Mouse (Mus musculus) CH12.LX (cell line): Measurements from ENCODE around the gene Gabpb2. TPM values are rescaled to one million over a fixed set of nuclear protein-coding genes. Genes with fewer than 3 reads are reported as not detected.
A peak's percentile ranks its signal among the peaks of the same experiment; 100 is the strongest.

ENCODE experiments used
- DNase-seq: peaks from one replicate; pipeline ENCODE4 v3.0.0-alpha.2; 2013; ENCODE audit errors: extremely low read depth
- H3K27ac ChIP-seq: 2 replicates; pipeline ENCODE4 v1.5.1; 2012; ENCODE audit warnings: low read depth, mild to moderate bottlenecking, control low read depth, moderate library complexity; ENCODE audit not compliant: insufficient read depth
- H3K27me3 ChIP-seq: replicated peaks from 2 replicates; pipeline ENCODE3; 2012; ENCODE audit warnings: inconsistent platforms
- H3K36me3 ChIP-seq, 2 experiments: replicated peaks in 1 of 2; 2 replicates each; pipeline versions ENCODE3 to v1.6.1; 2012; ENCODE audit warnings: inconsistent platforms in 1 of 2, low read length in 1 of 2, mild to moderate bottlenecking in 1 of 2, mixed read lengths in 1 of 2, moderate library complexity in 1 of 2; ENCODE audit not compliant: control insufficient read depth in 1 of 2, insufficient read depth in 1 of 2
- H3K4me1 ChIP-seq, 2 experiments: 2 replicates each; pipeline ENCODE4 v1.6.1; 2012; ENCODE audit warnings: inconsistent platforms in 1 of 2, moderate library complexity in 1 of 2; ENCODE audit not compliant: insufficient read depth in 2 of 2, control insufficient read depth in 1 of 2
- H3K4me2 ChIP-seq: 2 replicates; pipeline ENCODE4 v1.6.1; 2012; ENCODE audit warnings: low read depth, mild to moderate bottlenecking, control low read depth; ENCODE audit not compliant: poor library complexity, insufficient read depth, severe bottlenecking
- H3K4me3 ChIP-seq, 3 experiments: fragments of 150-350 bp in 1 of 3; sonication (generic) in 1 of 3; replicated peaks in 1 of 3; 2 replicates each; pipeline versions ENCODE3 to v1.5.1; 2011 to 2012; ENCODE audit warnings: low read depth in 2 of 3, low read length in 2 of 3, mild to moderate bottlenecking in 2 of 3, moderate library complexity in 2 of 3, control low read depth in 1 of 3, improper control_type of control experiment in 1 of 3, inconsistent platforms in 1 of 3, mixed read lengths in 1 of 3; ENCODE audit not compliant: poor library complexity in 1 of 3
- H3K79me2 ChIP-seq: replicated peaks from 2 replicates; pipeline ENCODE4 v1.6.1; 2012; ENCODE audit warnings: mild to moderate bottlenecking, moderate library complexity; ENCODE audit not compliant: control insufficient read depth, poor library complexity, insufficient read depth, severe bottlenecking; ENCODE audit errors: extremely low read depth
- H3K9ac ChIP-seq: 2 replicates; pipeline ENCODE4 v1.6.1; 2012; ENCODE audit warnings: low read depth, mild to moderate bottlenecking, control low read depth, moderate library complexity; ENCODE audit not compliant: insufficient read depth
- H3K9me3 ChIP-seq: replicated peaks from 2 replicates; pipeline ENCODE3; 2012; ENCODE audit warnings: low read length, inconsistent platforms, mixed read lengths
- BHLHE40 ChIP-seq: IDR thresholded peaks from 2 replicates; pipeline ENCODE4 v1.6.1; 2011; ENCODE audit warnings: mild to moderate bottlenecking, low read depth, low read length, improper control_type of control experiment
- CTCF ChIP-seq, 2 experiments: IDR thresholded peaks in 1 of 2; conservative IDR thresholded peaks in 1 of 2; 2 replicates each; pipeline ENCODE4 v1.5.1; 2011 to 2012; ENCODE audit warnings: low read depth in 2 of 2, low read length in 2 of 2, improper control_type of control experiment in 1 of 2, inconsistent platforms in 1 of 2, mild to moderate bottlenecking in 1 of 2, moderate library complexity in 1 of 2
- GABPA ChIP-seq: IDR thresholded peaks from 2 replicates; pipeline ENCODE4 v1.6.1; 2012; ENCODE audit warnings: low read depth, low read length, improper control_type of control experiment, inconsistent platforms; ENCODE audit not compliant: insufficient replicate concordance
- HCFC1 ChIP-seq: IDR thresholded peaks from 2 replicates; pipeline ENCODE4 v1.6.1; 2012; ENCODE audit warnings: low read depth, mild to moderate bottlenecking, inconsistent platforms, low read length, improper control_type of control experiment
- JUN ChIP-seq: IDR thresholded peaks from 2 replicates; pipeline ENCODE4 v1.6.1; 2011; ENCODE audit warnings: low read depth, mild to moderate bottlenecking, low read length, improper control_type of control experiment, moderate library complexity; ENCODE audit not compliant: insufficient read depth
- JUND ChIP-seq: conservative IDR thresholded peaks from 2 replicates; pipeline ENCODE4 v1.6.1; 2011; ENCODE audit warnings: low read depth, low read length, improper control_type of control experiment
- MAX ChIP-seq: IDR thresholded peaks from 2 replicates; pipeline ENCODE4 v1.6.1; 2011; ENCODE audit warnings: low read length, improper control_type of control experiment
- MAZ ChIP-seq: IDR thresholded peaks from 2 replicates; pipeline ENCODE4 v1.6.1; 2012; ENCODE audit warnings: low read depth, mild to moderate bottlenecking, inconsistent platforms, low read length, improper control_type of control experiment, moderate library complexity
- MEF2A ChIP-seq: IDR thresholded peaks from 2 replicates; pipeline ENCODE4 v1.6.1; 2014; ENCODE audit warnings: low read depth, mild to moderate bottlenecking, inconsistent platforms, low read length, improper control_type of control experiment, borderline replicate concordance
- MYC ChIP-seq: IDR thresholded peaks from 2 replicates; pipeline ENCODE4 v1.6.1; 2011; ENCODE audit warnings: low read depth, mild to moderate bottlenecking, improper control_type of control experiment, low read length
- POLR2A ChIP-seq: IDR thresholded peaks from 2 replicates; pipeline ENCODE4 v1.6.1; 2011; ENCODE audit warnings: low read depth, mild to moderate bottlenecking, improper control_type of control experiment, low read length
- RAD21 ChIP-seq: IDR thresholded peaks from 2 replicates; pipeline ENCODE4 v1.6.1; 2011; ENCODE audit warnings: low read depth, mild to moderate bottlenecking, low read length, improper control_type of control experiment, moderate library complexity
- SIN3A ChIP-seq: IDR thresholded peaks from 2 replicates; pipeline ENCODE4 v1.6.1; 2012; ENCODE audit warnings: low read length, improper control_type of control experiment, inconsistent platforms
- SMC3 ChIP-seq: IDR thresholded peaks from 2 replicates; pipeline ENCODE4 v1.6.1; 2011; ENCODE audit warnings: low read depth, low read length, improper control_type of control experiment
- TBP ChIP-seq: conservative IDR thresholded peaks from 2 replicates; pipeline ENCODE4 v1.6.1; 2011; ENCODE audit warnings: low read depth, low read length, improper control_type of control experiment
- USF1 ChIP-seq: IDR thresholded peaks from 2 replicates; pipeline ENCODE4 v1.6.1; 2014; ENCODE audit warnings: low read depth, mild to moderate bottlenecking, inconsistent platforms, low read length, improper control_type of control experiment
- ZC3H11A ChIP-seq: IDR thresholded peaks from 2 replicates; pipeline ENCODE4 v1.6.1; 2012; ENCODE audit warnings: low read depth, mild to moderate bottlenecking, inconsistent platforms, low read length, improper control_type of control experiment
- dilution Hi-C: fragments of 300-500 bp; cut with MboI; formaldehyde crosslinking; loops from 2 replicates; pipeline ENCODE4 v1.14.3; 2020; ENCODE audit warnings: low sequenced_read_pairs; ENCODE audit not compliant: extremely low pct_unique_long_range_greater_than_20kb, extremely low pct_ligation_motif_present
- in situ Hi-C: fragments of 300-500 bp; cut with MboI; formaldehyde crosslinking; loops from 3 replicates; pipeline ENCODE4 v1.14.3; 2019; ENCODE audit warnings: low sequenced_read_pairs, low pct_ligation_motif_present, low pct_unique_long_range_greater_than_20kb, mixed read lengths
- polyA plus RNA-seq: library from polyadenylated mRNA; unstranded; fragments of >175 nt; gene quantifications from 2 replicates; pipeline ENCODE4 v1.2.1, GENCODE M21; 2012; ENCODE audit warnings: low read depth; ENCODE audit not compliant: insufficient read length
- total RNA-seq, 2 experiments: library from RNA; depleted of rRNA; stranded (reverse); fragments of 300-350 nt in 1 of 2; fragments of >200 nt in 1 of 2; gene quantifications; 2 replicates each; pipeline ENCODE4 v1.2.3; 2012 to 2014

Gene Gabpb2
- total and polyA plus RNA-seq, 3 experiments, result 14.7 to 20.6 (median 16.6) TPM

DNA sequence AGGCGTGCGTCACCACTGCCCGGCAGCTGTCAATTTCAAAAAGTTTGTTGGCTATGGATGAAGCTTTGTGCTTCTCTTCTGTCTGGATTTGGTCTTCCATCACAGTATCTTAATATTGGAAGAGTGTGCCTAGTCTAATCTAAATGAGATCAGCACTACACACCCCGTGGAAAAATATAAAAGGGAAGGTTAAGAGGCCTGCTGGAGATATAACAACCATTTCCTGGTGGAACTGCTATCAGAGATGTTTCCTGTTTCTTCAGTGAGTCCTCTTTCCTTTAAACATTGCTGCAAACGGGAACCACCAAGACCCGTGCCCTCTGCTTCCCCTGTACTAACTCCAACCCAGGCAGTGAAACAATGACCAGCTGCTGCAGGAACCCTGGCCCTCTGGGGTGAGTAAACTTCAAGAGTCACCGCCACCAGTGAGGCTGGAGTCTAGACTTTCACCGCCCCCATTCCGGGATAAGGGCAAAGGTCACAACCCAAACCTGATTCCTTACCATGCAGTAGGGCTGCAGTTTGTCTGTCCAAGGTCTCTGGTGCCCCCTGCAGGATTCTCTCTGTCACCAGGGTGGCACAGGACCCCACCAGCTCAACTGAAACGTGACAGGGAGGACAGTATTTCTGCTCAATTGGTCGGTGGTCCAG lies 45.5 kb upstream of the Gabpb2 start:
- Histone ChIP-seq H3K79me2 (no peaks in the 10 kb centered on the region), H3K36me3 (peaks cover 11 to 61% of the 10 kb centered on the region in 2 experiments), H3K27ac (no peak overlapping the region), H3K4me1 (peaks cover 0 to 11% of the 10 kb centered on the region in 2 experiments; a peak in 1 of 4 replicates), H3K4me2 (no peak overlapping the region), H3K4me3 (no peak overlapping the region), H3K27me3 (no peaks in the 10 kb centered on the region), H3K9ac (no peak overlapping the region), H3K9me3 (peaks cover 2% of the 10 kb centered on the region)
- in situ Hi-C loops, result no loop called here
- dilution Hi-C loops, result no loop called here
- DNase-seq, result peak; percentile 72
- no peak for TF ChIP-seq MEF2A
- peak; percentile 81 for TF ChIP-seq BHLHE40
- TF ChIP-seq GABPA, result no peak
- TF ChIP-seq HCFC1, result no peak
- TF ChIP-seq SMC3, result peak; percentile 87
- TF ChIP-seq MAX, result no peak
- TF ChIP-seq JUN, result no peak
- no peak for TF ChIP-seq POLR2A
- peak; percentile 91 for TF ChIP-seq RAD21
- TF ChIP-seq MYC, result 0 out of 2 replicates have a peak, but pooled peaks have one; percentile 39
- TF ChIP-seq ZC3H11A, result peak; percentile 27; the same call in 1 of the 2 replicates
- no peak for TF ChIP-seq SIN3A
- TF ChIP-seq MAZ, result no peak
- TF ChIP-seq CTCF (conservative IDR thresholded peaks at IDR 0.05 in 1 of 2, IDR thresholded peaks at IDR 0.05 in 1 of 2; ENCODE audit: low read depth in 2 of 2, low read length in 2 of 2), result peak; percentile 43 to 94; a peak in 3 of 4 replicates
- no peak for TF ChIP-seq USF1

DNA sequence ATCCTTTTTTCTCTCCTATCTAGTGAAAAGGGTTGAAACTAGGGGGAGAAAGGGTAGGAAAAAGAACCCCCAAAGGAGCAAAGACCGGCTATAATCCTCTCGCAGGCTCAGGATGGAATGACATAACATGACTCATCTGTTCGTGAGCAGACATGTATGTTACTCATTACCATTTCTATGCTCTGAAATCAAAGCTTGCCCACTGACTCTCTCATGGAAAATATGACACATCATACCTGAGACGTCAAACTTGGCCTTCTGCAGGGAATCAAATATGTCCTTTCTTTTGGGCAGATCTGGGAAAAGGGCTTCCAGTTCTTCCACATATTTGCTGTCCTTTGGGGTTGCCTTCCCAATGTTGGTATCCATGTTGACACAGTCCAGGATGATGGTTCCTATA lies 44.3 kb upstream of the Gabpb2 start:
- Histone ChIP-seq H3K27ac (no peak overlapping the region), H3K4me3 (no peak overlapping the region), H3K79me2 (no peaks in the 10 kb centered on the region), H3K4me1 (peaks cover 0 to 12% of the 10 kb centered on the region in 2 experiments; a peak in 1 of 4 replicates), H3K27me3 (no peaks in the 10 kb centered on the region), H3K36me3 (peaks cover 10 to 60% of the 10 kb centered on the region in 2 experiments), H3K9ac (no peak overlapping the region), H3K4me2 (no peak overlapping the region), H3K9me3 (peaks cover 2% of the 10 kb centered on the region)
- TF ChIP-seq SMC3 (no peak), JUN (peak; percentile 77), TBP (no peak), JUND (peak; percentile 86)
- dilution Hi-C loops, result no loop called here
- in situ Hi-C loops, result no loop called here
- DNase-seq, result no peak
